Mouse (Mus musculus): ENCODE measurements around the gene Ccr10. TPM values are rescaled to one million over a fixed set of nuclear protein-coding genes. Genes with fewer than 3 reads are reported as not detected.
A peak's percentile ranks its signal among the peaks of the same experiment; 100 is the strongest.

Gene Ccr10
- total RNA-seq, 2 experiments from 2014 or later = 0.19 to 0.26 TPM

DNA sequence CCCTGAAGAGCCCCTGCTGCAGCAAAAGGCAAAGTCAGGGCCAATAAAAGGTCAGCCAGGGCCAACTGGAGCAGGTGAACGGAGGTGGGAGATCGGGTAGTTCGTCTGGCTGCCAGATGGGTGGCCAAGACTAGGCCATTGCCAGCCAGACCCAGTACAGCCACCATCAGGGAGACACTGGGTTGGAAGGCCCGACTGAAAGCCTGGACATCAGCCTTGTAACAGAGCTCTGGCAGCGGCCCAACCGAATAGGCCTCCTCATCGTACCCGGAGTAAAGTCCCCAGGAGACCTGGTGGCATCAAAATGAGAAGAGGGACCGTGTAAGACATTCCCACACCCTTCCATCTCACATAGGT, 876 bp downstream of the Ccr10 start:
- DNase-seq (ENCODE audit: low spot score in 2 of 2) = no peak
- intact Hi-C loops (cut with DNase I) = loop anchor here (5.0 to 10.0 kb wide), 2 partner anchors 50 to 77 kb away; partner anchors contain the start of gene Psmc3ip

DNA sequence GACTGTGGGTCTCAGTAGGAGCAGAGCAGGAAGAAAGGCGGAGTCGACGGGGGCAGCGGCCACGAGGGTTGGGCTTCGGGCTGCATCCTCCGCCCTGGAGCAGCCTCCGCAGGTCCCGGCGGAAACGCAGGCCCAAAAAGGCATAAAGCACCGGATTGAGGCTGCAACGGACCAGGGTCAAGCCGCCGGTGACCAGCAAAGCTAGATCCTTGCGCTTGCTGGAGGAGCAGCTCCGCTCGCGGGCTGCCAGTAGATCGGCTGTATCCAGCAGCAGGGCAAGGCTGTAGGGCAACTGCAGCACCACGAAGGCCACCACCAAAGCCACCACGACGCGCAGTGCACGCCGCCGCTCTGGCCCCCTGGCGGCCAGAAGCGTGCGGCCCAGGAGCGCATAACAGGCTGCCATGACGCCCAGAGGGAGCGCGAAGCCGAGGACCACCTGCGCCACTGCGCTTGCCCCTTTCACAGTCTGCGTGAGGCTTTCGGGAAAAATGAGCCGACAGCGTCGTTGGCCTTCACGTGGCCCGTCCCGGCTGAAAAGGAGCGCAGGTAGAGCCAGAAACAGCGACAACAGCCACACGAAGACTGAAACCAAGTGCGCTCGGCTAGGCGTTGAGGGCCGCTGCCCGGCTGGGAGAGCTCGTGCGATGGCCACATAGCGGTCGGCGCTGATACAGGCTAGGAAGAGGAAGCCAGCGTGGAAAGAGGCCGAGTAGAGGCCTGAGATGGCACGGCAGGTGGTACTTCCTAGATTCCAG, 1.4 kb downstream of the Ccr10 start:
- intact Hi-C loops (cut with DNase I) = loop anchor here (5.0 to 10.0 kb wide), 2 partner anchors 49 to 77 kb away; partner anchors contain the start of gene Psmc3ip
- peak in 1 of 2 experiments; percentile 70 for DNase-seq (ENCODE audit: low spot score in 2 of 2)

DNA sequence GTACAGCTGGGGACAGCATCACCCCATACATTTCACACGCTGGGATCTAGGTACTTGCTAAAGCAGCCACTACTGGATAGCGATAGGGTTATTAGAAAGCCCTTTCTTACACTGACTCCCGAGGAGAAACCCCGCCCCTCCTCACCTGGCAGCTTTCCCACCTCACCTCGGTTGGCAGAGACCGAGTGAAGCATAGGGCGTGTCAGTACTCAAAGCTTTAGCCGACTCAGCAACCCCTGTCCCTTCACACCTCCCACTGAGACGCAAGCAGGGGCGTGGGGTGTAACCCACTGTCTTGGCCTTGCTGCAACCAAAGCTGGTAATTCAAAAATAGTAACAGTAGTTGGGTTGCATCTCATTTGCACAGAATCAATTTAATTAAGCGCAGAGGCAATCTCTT, 2.1 kb downstream of the Ccr10 start:
- DNase-seq (ENCODE audit: low spot score in 2 of 2) = no peak
- intact Hi-C loops (cut with DNase I) = loop anchor here (5.0 to 10.0 kb wide), 2 partner anchors 48 to 76 kb away; partner anchors contain the start of gene Psmc3ip

DNA sequence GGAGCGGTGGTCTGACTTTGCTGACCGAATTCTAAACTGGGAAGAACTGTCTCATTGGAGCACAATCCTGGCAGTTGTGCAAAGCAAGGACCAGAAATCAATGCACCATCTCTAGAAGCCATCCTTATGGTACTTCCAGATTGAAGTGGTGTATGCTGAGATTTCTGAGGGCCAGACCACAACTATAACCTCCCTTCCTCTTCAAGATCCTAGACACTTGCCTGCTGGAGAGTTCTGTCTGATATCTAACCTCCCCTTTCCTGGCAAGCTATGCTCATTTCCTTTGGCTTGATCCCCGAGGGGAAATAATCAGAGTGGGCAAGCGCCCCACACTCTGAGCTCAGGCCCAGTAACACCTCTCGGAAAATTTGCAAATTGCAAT, 2.8 kb downstream of the Ccr10 start:
- intact Hi-C loops (cut with DNase I) = loop anchor here (5.0 to 10.0 kb wide), 2 partner anchors 48 to 75 kb away; partner anchors contain the start of gene Psmc3ip
- DNase-seq (ENCODE audit: low spot score in 2 of 2) = no peak

- peak; percentile 75 to 76 for DNase-seq (ENCODE audit: low spot score in 2 of 2)
- intact Hi-C loops (cut with DNase I) = loop anchor here (5.0 to 10.0 kb wide), 2 partner anchors 47 to 75 kb away; partner anchors contain the start of gene Psmc3ip
These were observed 3.4 kb downstream of the Ccr10 start for GRCm38 (mm10) chr11:101171721-101172433.

DNA sequence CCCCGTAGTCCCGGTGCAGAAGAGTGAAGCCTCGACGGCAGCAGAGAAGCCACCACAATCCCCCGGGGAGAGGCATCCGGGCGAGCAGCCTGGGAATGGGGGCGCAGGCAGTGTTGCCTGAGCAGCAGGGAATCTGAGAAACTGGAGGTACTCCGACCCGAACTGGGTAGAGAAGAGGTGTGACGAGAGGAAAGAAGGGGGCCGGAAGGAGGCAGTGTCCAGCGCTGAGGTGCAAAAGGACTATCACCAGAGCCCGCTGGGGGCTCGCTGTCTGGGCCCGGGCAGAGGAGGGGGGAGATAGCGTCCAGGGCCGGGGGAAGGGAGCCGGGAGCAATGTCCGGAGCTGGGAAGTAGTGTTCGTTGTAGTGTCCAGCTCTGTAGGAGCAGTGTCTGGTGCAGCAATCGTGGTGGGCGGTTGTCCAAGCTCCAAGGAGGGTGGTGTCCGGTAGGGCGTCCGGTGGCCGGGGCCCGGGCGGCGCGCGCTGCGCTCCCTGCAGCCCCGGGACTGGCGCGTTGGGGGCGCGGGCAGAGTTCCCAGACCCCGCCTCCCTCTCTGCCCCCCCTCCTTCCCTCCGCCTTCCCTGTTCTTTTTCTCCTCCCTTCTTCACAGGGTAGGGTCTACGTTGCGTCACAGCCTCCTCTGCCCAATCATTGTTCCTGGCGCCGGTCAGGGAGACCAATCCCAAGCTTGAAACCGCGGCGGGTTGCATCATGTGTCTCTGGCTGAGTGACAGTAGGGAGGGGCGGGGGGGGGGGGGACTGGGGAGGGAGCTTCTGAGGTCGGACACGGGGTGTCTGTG, 4.2 kb downstream of the Ccr10 start, which contains the start of gene Plekhh3:
Gene Plekhh3, minus strand, starts transcription at position 541 of the 800 bp plus-strand sequence.
- intact Hi-C loops (cut with DNase I) = loop anchor here (5.0 to 10.0 kb wide), 2 partner anchors 46 to 74 kb away; partner anchors contain the start of gene Psmc3ip
- peak; percentile 96 to 98 for DNase-seq (ENCODE audit: low spot score in 2 of 2)

- intact Hi-C loops (cut with DNase I) = loop anchor here (5.0 to 10.0 kb wide), 2 partner anchors 46 to 73 kb away; partner anchors contain the start of gene Psmc3ip
- no peak for DNase-seq (ENCODE audit: low spot score in 2 of 2)
These were observed 4.9 kb downstream of the Ccr10 start, which contains the start of gene Cntnap1 for GRCm38 (mm10) chr11:101170354-101170810. Gene Cntnap1 (plus strand): TSS chr11:101170523.

GRCm38 (mm10) chr11:101169301-101170107, 5.7 kb downstream of the Ccr10 start:
- intact Hi-C loops (cut with DNase I) = loop anchor here (5.0 to 10.0 kb wide), 2 partner anchors 45 to 72 kb away; partner anchors contain the start of gene Psmc3ip
- DNase-seq (ENCODE audit: low spot score in 2 of 2) = no peak

- no peak for DNase-seq (ENCODE audit: low spot score in 2 of 2)
- intact Hi-C loops (cut with DNase I) = no loop called here
These were observed 6.8 kb downstream of the Ccr10 start for GRCm38 (mm10) chr11:101168301-101168980.

- no peak for DNase-seq (ENCODE audit: low spot score in 2 of 2)
These were observed 7.3 kb downstream of the Ccr10 start for GRCm38 (mm10) chr11:101167963-101168300.

DNA sequence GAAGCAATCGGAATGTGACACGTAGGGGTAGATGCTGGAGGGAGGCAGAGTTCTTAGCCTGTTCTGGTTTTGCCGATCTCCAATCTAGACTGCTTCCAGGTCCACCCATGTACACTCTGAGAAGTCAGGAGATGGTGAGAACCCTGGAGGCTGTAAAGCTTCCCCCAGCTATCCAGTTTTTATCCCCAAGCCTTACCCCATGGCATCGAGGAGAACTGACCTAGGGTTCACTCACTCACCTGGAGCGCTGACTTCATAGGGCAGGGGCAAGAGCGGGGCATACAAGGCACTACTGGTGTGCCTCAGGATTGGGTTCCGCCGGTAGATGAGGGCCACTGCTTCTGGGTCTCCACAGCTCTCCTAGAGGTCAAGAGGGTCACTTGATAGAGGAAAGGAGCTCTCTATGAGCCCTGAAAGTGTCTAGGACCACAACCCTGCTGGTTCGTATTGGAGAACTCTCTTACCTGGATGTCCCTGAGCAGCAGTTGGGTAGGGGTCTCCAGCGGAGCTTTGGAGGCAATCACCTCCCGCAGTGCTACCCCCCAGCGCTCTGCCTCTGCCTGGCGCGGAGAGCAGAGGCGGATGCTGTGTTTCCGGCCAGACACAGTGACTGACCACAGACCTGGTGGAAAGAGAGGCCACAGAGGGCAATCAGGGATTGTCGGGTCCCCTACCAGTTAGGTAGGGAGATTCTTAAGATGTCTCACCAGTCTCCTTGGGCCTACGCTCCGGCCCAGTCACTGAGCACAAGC, 7.9 kb downstream of the Ccr10 start:
- intact Hi-C loops (cut with DNase I) = no loop called here
- no peak for DNase-seq (ENCODE audit: low spot score in 2 of 2)

More at GRCm38 (mm10) chr11:101167963-101168300, 7.3 kb downstream of the Ccr10 start:
- intact Hi-C loops (cut with DNase I) = no loop called here

- intact Hi-C loops (cut with DNase I) = no loop called here
- no peak for DNase-seq (ENCODE audit: low spot score in 2 of 2)
These were observed 8.9 kb downstream of the Ccr10 start for GRCm38 (mm10) chr11:101166357-101166756.

DNA sequence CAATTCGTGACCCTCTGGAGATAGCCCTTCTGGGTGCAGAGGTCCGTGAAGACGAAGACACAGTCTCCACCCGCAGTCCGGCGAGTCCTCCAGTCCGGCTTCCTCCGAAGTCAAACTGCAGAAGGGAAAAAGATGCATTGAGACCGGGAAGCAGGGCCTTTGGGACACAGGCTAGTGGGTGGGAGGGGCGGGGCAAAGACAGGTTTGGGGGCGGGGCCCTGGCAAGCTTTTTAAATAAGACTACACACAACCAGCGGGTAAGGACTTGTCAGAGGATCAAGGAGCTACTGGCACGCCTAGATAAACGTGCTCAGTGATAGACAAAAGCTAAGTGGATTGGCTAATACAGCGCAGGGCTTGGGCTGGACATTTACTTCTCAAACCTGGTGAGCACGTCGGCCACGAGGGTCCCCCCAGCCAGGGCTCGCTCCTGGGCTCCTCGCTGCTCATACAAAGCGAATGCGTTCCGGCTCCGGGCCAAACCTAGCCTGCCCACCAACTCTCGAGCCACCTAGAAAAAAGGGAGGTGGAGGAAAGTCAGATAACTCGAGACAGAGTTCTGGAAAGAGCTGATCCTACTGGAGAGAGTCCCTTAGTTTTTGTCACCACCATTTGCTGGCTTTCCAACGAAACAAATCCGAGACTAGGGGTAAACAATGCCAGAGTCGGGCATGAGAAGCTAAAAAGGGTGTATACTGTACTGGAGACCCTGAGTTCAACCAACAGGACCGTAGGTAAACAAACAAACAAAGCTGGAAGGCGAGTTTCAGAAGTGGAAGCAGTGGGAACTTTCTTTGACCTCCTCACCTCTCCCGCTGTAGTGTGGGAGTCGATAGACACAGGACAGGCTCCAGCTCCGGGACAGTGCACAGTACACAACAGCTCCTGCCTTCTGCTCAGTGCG, 10.3 kb downstream of the Ccr10 start:
- intact Hi-C loops (cut with DNase I) = no loop called here
- no peak for DNase-seq (ENCODE audit: low spot score in 2 of 2)

DNA sequence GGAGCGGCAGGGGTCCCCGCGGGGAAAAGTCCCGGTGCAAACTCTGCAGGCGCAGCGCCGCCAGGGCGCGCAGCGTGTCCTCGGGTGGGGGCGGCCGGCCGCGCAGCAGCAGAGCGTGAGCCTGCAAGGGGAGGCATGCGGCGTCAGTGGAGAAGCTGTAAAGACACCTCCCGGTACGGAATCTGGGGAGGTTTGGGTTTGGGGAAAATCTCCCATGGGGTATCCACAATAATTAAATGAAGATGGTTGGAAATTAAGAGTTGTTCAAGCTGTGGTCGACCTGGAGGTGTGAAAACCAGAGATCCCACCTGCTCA, 10.9 kb downstream of the Ccr10 start:
- intact Hi-C loops (cut with DNase I) = no loop called here
- no peak for DNase-seq (ENCODE audit: low spot score in 2 of 2)

DNA sequence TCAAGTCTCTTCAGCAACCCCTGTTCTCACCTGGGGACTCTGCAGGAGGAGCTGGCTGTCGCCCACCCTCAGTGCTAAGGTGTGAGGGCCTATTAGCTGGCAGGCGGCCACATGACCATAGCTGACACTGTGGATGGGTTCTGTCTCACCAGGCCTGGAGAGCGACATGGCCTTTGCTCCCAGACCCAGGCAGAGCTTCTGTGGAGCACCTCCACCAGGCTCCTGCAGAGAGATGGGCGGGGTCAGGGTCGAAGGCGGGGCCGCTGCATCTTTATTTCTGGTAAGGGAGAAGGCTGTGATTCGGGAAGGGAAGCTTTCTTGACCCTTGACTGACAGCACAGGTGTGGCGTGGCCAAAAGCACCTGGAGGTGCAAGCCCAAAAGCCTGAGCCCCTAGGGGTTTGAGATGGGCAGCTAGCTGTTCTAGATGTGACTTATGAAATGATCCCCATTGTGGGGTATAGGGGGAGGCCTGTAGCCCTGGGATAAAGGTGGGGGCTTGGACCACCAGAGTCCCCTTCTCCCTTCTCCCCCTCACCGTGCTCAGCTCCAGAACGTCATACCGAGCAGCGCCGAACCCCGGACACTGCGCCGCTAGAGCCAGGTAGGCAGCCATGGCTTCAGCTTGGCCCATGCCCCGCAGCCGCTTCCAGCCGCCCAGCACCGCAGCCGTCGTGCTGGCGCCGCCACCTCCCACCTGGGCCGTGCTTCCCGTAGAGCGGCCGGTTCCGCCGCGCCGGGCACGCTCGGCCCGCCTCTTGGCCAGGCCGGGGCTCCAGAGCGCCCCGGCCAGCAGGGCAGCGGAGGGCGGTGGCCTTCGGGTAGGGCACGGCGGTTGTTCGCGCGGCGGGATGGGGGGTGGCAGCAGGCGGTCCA, 11.5 kb downstream of the Ccr10 start:
- DNase-seq (ENCODE audit: low spot score in 2 of 2) = no peak
- intact Hi-C loops (cut with DNase I) = no loop called here
